Mouse (Mus musculus) hindbrain, embryonic 12.5 days (tissue): ENCODE data around the gene Lrrn4cl. TPM values are rescaled to one million over a fixed set of nuclear protein-coding genes. Genes with fewer than 3 reads are reported as not detected.
A peak's percentile ranks its signal among the peaks of the same experiment; 100 is the strongest.
"Not testable (repeated sequence)": the region's sequence is repeated elsewhere in the genome, so short reads cannot be mapped to it uniquely, and the experiment has no call there.

Source experiments
- ATAC-seq: fragments of 200-750 bp; cut with Nextera tagmentation; 2 replicates; pipeline ENCODE4 v1.8.0; 2017; ENCODE audit warnings: moderate TSS enrichment; ENCODE audit not compliant: low FRiP score
- H3K27ac ChIP-seq: fragments of 300-500 bp; sonication (generic); 2 replicates; pipeline ENCODE4 v1.5.1; 2016; ENCODE audit warnings: mild to moderate bottlenecking
- H3K27me3 ChIP-seq: fragments of 300-500 bp; sonication (generic); 2 replicates; pipeline ENCODE4 v1.6.1; 2016; ENCODE audit warnings: mild to moderate bottlenecking
- H3K36me3 ChIP-seq: fragments of 300-500 bp; sonication (generic); 2 replicates; pipeline ENCODE4 v1.6.1; 2016; ENCODE audit warnings: mild to moderate bottlenecking
- H3K4me1 ChIP-seq: fragments of 300-500 bp; sonication (generic); 2 replicates; pipeline ENCODE4 v1.6.1; 2016
- H3K4me2 ChIP-seq: fragments of 300-500 bp; sonication (generic); replicated peaks from 2 replicates; pipeline ENCODE4 v1.6.1; 2016; ENCODE audit warnings: mild to moderate bottlenecking
- H3K4me3 ChIP-seq: fragments of 300-500 bp; sonication (generic); 2 replicates; pipeline ENCODE4 v1.5.1; 2016; ENCODE audit warnings: mild to moderate bottlenecking
- H3K9ac ChIP-seq: fragments of 300-500 bp; sonication (generic); 2 replicates; pipeline ENCODE4 v1.6.1; 2016; ENCODE audit warnings: mild to moderate bottlenecking, moderate library complexity
- H3K9me3 ChIP-seq: fragments of 300-500 bp; sonication (generic); replicated peaks from 2 replicates; pipeline ENCODE4 v1.6.1; 2016; ENCODE audit warnings: mild to moderate bottlenecking
- WGBS: fragments of 180-500 bp; shearing (Covaris S2); methylation state at CpG from one replicate; pipeline ENCODE4 v1.1.7; 2016; 5-methylcytosine and 5-hydroxymethylcytosine counted together
- microRNA-seq: library from miRNA; unstranded; fragments of <30 nt; microRNA quantifications from one replicate; pipeline ENCODE4, GENCODE M21; 2017
- polyA plus RNA-seq: library from polyadenylated mRNA; unstranded; fragments of >200 nt; fragmentation: Nextera tagmentation; extraction: Ambion mirVana; gene quantifications from 2 replicates; pipeline ENCODE4 v1.2.1, GENCODE M21; 2016

Gene Lrrn4cl
- polyA plus RNA-seq, 1 experiment from 2014 or later = 0.49 TPM

DNA sequence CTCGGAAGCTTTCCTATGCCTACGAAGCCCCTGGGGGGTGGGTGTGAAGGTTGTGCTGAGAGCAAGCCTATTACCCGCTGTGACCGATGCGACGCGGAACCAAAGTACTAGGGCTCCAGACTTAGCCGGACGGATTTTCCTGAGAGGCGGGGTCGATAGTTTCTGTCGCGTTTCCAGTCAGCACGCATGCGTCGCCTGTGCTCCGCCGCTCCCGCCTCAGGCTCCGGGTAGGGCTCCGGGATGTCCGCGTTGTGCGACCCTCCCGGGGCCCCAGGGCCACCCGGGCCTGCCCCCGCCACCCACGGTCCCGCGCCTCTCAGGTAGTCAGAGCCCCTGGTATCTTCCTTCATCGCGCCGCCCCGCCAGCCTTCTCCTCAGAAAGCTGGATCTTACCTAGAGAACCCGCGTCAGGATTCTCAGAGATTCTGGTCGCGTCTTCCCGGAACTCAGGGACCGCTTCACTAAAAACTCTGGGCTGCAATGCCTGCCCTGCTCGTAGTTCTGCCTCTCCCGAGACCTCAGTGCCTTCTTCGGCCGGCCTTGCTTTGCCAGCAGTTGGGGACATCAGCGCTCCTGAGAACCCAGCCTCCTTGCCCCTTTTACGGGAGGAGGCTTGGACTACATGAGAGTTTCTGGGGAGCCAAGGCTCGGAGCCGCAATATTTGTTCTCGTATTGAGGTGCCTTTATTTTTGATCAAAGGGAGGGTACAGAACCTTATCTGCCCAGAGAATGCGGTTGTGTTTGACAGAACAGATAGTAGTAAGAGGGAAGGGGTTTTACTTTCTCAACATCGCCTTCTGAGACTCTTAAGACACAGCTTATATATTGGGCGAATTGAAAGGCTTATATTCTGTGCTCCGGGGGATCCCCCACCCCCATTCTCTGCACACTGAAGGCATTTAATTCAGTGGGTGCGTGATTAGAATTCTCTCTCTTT, 42.5 kb downstream of the Lrrn4cl start, which contains the start of gene Ints5:
Gene Ints5, plus strand, starts transcription at position 177 of the 938 bp plus-strand sequence.
- Histone ChIP-seq H3K36me3 (peaks cover 30% of the 10 kb centered on the region), H3K9ac (peak within 1 kb of the TSS; percentile 90), H3K27ac (peak within 1 kb of the TSS; percentile 80), H3K4me1 (peaks cover 33% of the 10 kb centered on the region), H3K4me2 (peak within 1 kb of the TSS; percentile 77), H3K9me3 (no peaks in the 10 kb centered on the region), H3K4me3 (peak within 1 kb of the TSS; percentile 82), H3K27me3 (no peaks in the 10 kb centered on the region)
- WGBS = 3% methylated on average over 54 of the region's 54 CpGs
- peak; percentile 49 for ATAC-seq

DNA sequence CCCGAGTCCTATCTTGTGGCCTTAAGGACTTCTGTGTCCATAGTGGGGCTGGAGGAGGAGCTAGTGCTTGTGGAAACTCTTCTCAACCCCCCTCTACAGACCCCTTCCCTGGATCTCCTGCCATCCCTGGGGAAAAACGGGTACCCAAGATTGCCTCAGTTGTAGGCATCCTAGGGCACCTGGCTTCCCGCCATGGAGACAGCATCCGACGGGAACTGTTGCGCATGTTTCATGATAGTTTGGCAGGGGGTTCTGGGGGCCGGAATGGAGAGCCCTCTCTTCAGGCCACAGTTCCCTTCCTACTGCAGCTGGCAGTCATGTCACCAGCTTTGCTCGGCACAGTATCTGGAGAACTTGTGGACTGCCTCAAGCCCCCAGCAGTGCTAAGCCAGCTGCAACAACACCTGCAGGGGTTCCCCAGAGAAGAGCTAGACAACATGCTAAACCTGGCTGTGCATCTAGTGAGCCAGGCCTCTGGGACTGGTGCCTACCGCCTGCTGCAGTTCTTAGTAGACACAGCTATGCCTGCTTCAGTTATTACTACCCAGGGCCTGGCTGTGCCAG, 44.9 kb downstream of the Lrrn4cl start:
- H3K9me3 ChIP-seq = no peaks in the 10 kb centered on the region
- no peak overlapping the region for H3K4me3 ChIP-seq
- no peak overlapping the region for H3K4me2 ChIP-seq
- 91% methylated on average over 9 of the region's 9 CpGs for WGBS
- no peak overlapping the region for H3K27ac ChIP-seq
- H3K27me3 ChIP-seq = no peaks in the 10 kb centered on the region
- ATAC-seq = no peak
- peak overlapping the region; percentile 23; the same call in 1 of the 2 replicates for H3K9ac ChIP-seq
- H3K4me1 ChIP-seq = peaks cover 36% of the 10 kb centered on the region
- H3K36me3 ChIP-seq = peaks cover 28% of the 10 kb centered on the region

DNA sequence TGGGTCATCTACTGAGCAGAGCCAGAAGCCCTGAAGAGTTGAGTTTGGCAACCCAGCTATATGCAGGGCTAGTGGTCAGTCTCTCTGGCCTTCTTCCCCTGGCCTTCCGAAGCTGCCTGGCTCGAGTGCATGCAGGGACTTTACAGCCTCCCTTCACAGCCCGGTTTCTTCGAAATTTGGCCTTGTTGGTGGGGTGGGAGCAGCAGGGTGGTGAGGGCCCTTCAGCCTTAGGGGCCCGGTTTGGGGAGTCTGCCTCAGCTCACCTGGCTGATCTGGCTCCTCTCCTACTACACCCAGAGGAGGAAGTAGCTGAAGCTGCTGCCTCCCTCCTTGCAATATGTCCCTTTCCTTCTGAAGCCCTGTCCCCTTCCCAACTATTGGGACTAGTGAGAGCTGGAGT, 45.7 kb downstream of the Lrrn4cl start:
- H3K9ac ChIP-seq, H3K4me2 ChIP-seq: not testable (repeated sequence)
- H3K4me1 ChIP-seq = peaks cover 36% of the 10 kb centered on the region

DNA sequence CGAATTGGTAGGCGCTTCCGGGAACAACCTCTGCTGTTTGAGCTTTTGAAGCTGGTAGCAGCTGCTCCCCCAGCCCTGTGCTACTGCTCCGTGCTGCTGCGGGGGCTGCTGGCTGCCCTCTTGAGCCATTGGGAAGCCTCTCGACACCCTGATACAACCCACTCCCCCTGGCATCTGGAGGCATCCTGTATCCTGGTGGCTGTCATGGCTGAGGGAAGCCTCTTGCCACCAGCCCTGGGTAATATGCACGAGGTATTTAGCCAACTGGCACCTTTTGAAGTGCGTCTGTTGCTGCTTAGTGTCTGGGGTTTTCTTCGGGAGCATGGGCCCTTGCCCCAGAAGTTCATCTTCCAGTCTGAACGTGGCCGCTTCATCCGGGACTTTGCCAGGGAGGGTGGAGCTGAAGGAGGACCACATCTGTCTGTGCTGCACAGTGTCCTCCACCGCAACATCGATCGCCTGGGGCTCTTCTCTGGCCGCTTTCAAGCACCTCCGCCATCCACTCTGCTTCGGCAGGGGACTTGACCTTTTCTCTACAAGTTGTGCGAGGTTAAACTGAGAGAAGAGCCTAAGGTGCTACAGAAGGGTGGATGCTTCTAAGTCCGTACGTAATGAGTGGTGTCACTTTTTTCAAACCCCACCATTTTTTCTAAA, 46.8 kb downstream of the Lrrn4cl start:
- H3K4me2 ChIP-seq = peak overlapping the region; percentile 80
- 27% methylated on average over 21 of the region's 21 CpGs for WGBS
- H3K27me3 ChIP-seq, H3K9me3 ChIP-seq: not testable (repeated sequence)
- H3K4me3 ChIP-seq = peak overlapping the region; percentile 86
- peaks cover 36% of the 10 kb centered on the region for H3K4me1 ChIP-seq
- peak overlapping the region; percentile 67 for H3K9ac ChIP-seq
- H3K36me3 ChIP-seq = peaks cover 29% of the 10 kb centered on the region
- H3K27ac ChIP-seq = peak overlapping the region; percentile 85
- ATAC-seq = peak; percentile 53

More for the DNA sequence above, 45.7 kb downstream of the Lrrn4cl start:
- not testable (repeated sequence) for ATAC-seq, H3K4me3 ChIP-seq, H3K27me3 ChIP-seq, H3K27ac ChIP-seq, H3K9me3 ChIP-seq
- 85% methylated on average over 5 of the region's 5 CpGs for WGBS
- H3K36me3 ChIP-seq = peaks cover 25% of the 10 kb centered on the region

DNA sequence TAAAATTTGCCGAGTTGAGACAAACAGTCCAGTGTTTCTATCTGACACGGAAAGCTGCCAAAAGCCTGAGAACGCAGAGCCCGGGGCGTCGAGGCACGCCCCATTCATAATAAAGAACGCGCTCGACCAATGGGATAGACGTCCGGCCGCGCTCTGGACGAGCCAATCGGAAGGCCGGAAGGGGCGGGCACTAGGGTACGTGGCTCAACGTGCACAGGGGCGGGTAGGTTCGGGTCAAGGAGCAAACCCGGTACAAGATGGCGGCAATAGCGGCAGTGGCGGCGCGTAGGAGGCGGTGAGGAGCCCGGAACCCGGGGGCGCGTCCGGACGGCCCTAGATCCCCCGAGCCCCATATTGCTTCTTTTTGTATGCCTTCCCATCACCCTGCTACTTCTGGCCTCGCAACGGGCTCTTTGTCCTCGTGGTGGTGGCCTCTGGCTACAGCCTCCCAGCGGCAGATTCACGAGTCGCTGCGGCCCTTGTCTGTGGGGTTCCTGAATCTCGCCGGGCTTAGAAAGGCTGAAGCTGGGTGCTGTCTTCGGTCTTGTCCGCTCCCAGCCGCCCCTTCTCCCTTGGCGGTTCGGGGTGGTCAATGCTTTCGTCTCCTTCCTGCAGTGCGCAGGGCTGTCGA, 47.4 kb downstream of the Lrrn4cl start, which contains the start of gene Ganab:
Gene Ganab, plus strand, starts transcription at position 207 of the 631 bp plus-strand sequence.
- peak within 1 kb of the TSS; percentile 85 for H3K27ac ChIP-seq
- H3K27me3 ChIP-seq = no peaks in the 10 kb centered on the region
- H3K36me3 ChIP-seq = peaks cover 34% of the 10 kb centered on the region
- no peaks in the 10 kb centered on the region for H3K9me3 ChIP-seq
- peak within 1 kb of the TSS; percentile 86 for H3K4me3 ChIP-seq
- peak; percentile 99 for ATAC-seq
- under 1% methylated on average over 53 of the region's 53 CpGs for WGBS
- peaks cover 34% of the 10 kb centered on the region for H3K4me1 ChIP-seq
- H3K4me2 ChIP-seq = peak within 1 kb of the TSS; percentile 80
- H3K9ac ChIP-seq = peak within 1 kb of the TSS; percentile 90

DNA sequence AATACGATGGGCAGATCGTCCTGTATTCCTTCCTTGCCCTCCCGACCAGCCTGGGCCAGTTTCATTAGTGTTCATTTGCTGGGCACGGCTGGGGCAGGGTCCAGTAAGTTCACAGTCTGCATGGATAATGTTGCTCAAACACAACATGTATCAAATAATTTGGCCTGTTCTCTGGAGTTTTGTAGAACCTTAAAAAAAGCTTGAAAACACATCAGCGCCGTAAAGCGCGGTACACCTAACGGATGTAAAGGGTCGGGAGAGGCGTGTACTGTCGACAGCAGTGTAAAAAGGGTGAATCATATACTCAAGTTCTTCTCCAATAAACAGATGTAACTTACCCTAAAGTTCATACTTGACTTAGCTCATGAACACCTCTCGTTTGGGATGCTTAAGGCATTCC, 48.0 kb downstream of the Lrrn4cl start:
- Histone ChIP-seq H3K36me3 (peaks cover 38% of the 10 kb centered on the region), H3K27me3 (no peaks in the 10 kb centered on the region), H3K27ac (peak overlapping the region; percentile 85), H3K9me3 (no peaks in the 10 kb centered on the region), H3K4me2 (peak overlapping the region; percentile 80), H3K4me3 (peak overlapping the region; percentile 86), H3K4me1 (peaks cover 31% of the 10 kb centered on the region), H3K9ac (peak overlapping the region; percentile 90)
- WGBS = 20% methylated on average over 13 of the region's 13 CpGs
- ATAC-seq = no peak

DNA sequence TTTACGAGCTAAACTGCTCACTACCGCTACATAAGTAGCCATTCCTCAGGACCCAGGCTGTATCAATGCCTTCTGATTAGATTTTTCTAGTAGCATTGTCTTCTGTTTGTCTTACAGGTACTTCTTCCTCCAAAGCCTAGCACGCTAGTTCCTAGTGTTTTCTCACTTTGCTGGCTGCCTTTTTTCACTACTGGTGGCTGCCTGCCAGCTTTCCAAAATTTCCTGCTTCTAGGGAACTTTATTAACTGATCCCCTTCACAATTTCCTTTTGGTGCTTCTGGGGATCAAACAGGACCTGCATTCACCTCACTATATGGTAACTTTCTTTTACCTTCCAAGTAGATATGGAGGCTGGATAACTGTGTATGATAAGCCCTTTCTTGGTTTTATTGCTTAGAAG, 48.5 kb downstream of the Lrrn4cl start:
- no peaks in the 10 kb centered on the region for H3K9me3 ChIP-seq
- H3K36me3 ChIP-seq = peaks cover 38% of the 10 kb centered on the region
- no peaks in the 10 kb centered on the region for H3K27me3 ChIP-seq
- H3K27ac ChIP-seq = no peak overlapping the region
- peak overlapping the region; percentile 80 for H3K4me2 ChIP-seq
- peaks cover 27% of the 10 kb centered on the region for H3K4me1 ChIP-seq
- peak overlapping the region; percentile 86 for H3K4me3 ChIP-seq
- 62% methylated on average over 3 of the region's 3 CpGs for WGBS
- H3K9ac ChIP-seq = peak overlapping the region; percentile 90
- no peak for ATAC-seq

DNA sequence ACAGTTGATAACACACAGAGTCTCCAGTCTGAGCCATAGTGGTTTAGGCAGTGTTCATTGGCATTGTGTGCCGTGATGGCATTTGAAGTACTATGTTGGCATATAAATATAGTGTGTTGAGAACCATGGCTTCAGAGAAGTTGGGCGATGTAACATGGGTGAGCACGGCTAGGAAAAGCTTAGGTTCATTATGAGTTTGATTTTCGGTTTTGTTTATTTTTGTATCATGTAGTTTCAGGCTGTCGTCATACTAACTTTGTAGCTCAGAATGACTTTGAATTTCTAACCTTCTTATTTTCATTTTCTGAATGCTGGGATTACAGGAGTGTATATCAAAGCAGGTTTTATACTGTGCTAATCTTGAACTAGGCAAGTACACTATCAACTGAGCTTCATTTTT, 52.8 kb downstream of the Lrrn4cl start:
- WGBS = 94% methylated on average over 5 of the region's 5 CpGs
- Histone ChIP-seq H3K9ac (no peak overlapping the region), H3K27me3 (no peaks in the 10 kb centered on the region), H3K4me2 (no peak overlapping the region), H3K9me3 (no peaks in the 10 kb centered on the region), H3K4me1 (peaks cover 11% of the 10 kb centered on the region), H3K36me3 (peaks cover 54% of the 10 kb centered on the region), H3K27ac (no peak overlapping the region), H3K4me3 (no peak overlapping the region)
- ATAC-seq = no peak

Small RNA genes lying within 50 kb of the gene (microRNA-seq; reads per million reads assigned to microRNA genes)
- gene Mir5136 = not detected

Other genes starting within 250 kb of the Lrrn4cl start
- gene Slc22a6, start 232.7 kb upstream of the Lrrn4cl start, polyA plus RNA-seq = 3.3 and 3.7 TPM in 2 replicates
- gene Chrm1, start 187.0 kb upstream of the Lrrn4cl start, polyA plus RNA-seq = 0.61 and 0.94 TPM in 2 replicates
- 126 and 127 TPM in 2 replicates for gene Slc3a2, start 127.4 kb upstream of the Lrrn4cl start, polyA plus RNA-seq
- gene Wdr74, start 114.9 kb upstream of the Lrrn4cl start, polyA plus RNA-seq = 72.6 and 73.3 TPM in 2 replicates
- gene 1700092M07Rik, start 110.0 kb upstream of the Lrrn4cl start, polyA plus RNA-seq = 2.4 and 4.5 TPM in 2 replicates
- 128 and 132 TPM in 2 replicates for gene Stx5a, start 109.4 kb upstream of the Lrrn4cl start, polyA plus RNA-seq
- gene Nxf1, start 93.7 kb upstream of the Lrrn4cl start, polyA plus RNA-seq = 190 and 196 TPM in 2 replicates
- 189 and 213 TPM in 2 replicates for gene Tmem223, start 79.8 kb upstream of the Lrrn4cl start, polyA plus RNA-seq
- 36.9 and 39.7 TPM in 2 replicates for gene Tmem179b, start 76.3 kb upstream of the Lrrn4cl start, polyA plus RNA-seq
- 31.8 and 32.4 TPM in 2 replicates for gene Taf6l, start 64.4 kb upstream of the Lrrn4cl start, polyA plus RNA-seq
- 146 and 149 TPM in 2 replicates for gene Polr2g, start 52.2 kb upstream of the Lrrn4cl start, polyA plus RNA-seq
- gene Zbtb3, start 48.2 kb upstream of the Lrrn4cl start, polyA plus RNA-seq = 6.5 and 7.4 TPM in 2 replicates
- gene Ttc9c, start 31.4 kb upstream of the Lrrn4cl start, polyA plus RNA-seq = 55.6 and 61.4 TPM in 2 replicates
- gene Hnrnpul2, start 30.8 kb upstream of the Lrrn4cl start, polyA plus RNA-seq = 6.2 and 6.8 TPM in 2 replicates
- not detected in 2 replicates for gene AC129217.1, start 21.0 kb upstream of the Lrrn4cl start, polyA plus RNA-seq
- gene Bscl2, start 13.3 kb upstream of the Lrrn4cl start, polyA plus RNA-seq = 65.8 and 66.1 TPM in 2 replicates
- gene Gng3, start 11.6 kb upstream of the Lrrn4cl start, polyA plus RNA-seq = 171 and 176 TPM in 2 replicates
- 166 and 175 TPM in 2 replicates for gene Ubxn1, start 20.7 kb downstream of the Lrrn4cl start, polyA plus RNA-seq
- gene Uqcc3, start 30.2 kb downstream of the Lrrn4cl start, polyA plus RNA-seq = 62.1 and 64.7 TPM in 2 replicates
- gene Lbhd1, start 33.0 kb downstream of the Lrrn4cl start, polyA plus RNA-seq = 69.0 and 69.5 TPM in 2 replicates
- gene Gm49403, start 33.2 kb downstream of the Lrrn4cl start, polyA plus RNA-seq = not detected in 2 replicates
- gene 1810009A15Rik, start 38.1 kb downstream of the Lrrn4cl start, polyA plus RNA-seq = 74.3 and 87.4 TPM in 2 replicates
- gene Gm49416, start 38.2 kb downstream of the Lrrn4cl start, polyA plus RNA-seq = not detected in 2 replicates
- 43.4 and 45.2 TPM in 2 replicates for gene Ints5, start 42.2 kb downstream of the Lrrn4cl start, polyA plus RNA-seq
- gene Ganab, start 47.3 kb downstream of the Lrrn4cl start, polyA plus RNA-seq = 114 and 118 TPM in 2 replicates
- gene B3gat3, start 69.6 kb downstream of the Lrrn4cl start, polyA plus RNA-seq = 79.6 and 82.8 TPM in 2 replicates
- 1.8 and 3.2 TPM in 2 replicates for gene Rom1, start 78.6 kb downstream of the Lrrn4cl start, polyA plus RNA-seq
- gene Eml3, start 78.8 kb downstream of the Lrrn4cl start, polyA plus RNA-seq = 17.0 and 17.1 TPM in 2 replicates
- gene Mta2, start 91.1 kb downstream of the Lrrn4cl start, polyA plus RNA-seq = 174 and 185 TPM in 2 replicates
- gene Tut1, start 103.1 kb downstream of the Lrrn4cl start, polyA plus RNA-seq = 32.3 and 35.7 TPM in 2 replicates
- gene Eef1g, start 116.3 kb downstream of the Lrrn4cl start, polyA plus RNA-seq = 352 and 372 TPM in 2 replicates
- gene Ahnak, start 138.5 kb downstream of the Lrrn4cl start, polyA plus RNA-seq = 12.7 and 15.4 TPM in 2 replicates
- gene Scgb1a1, start 237.2 kb downstream of the Lrrn4cl start, polyA plus RNA-seq = not detected in 2 replicates